Mouse (Mus musculus) c-Kit-positive CD71-positive TER-119-positive erythroid progenitor cells, embryonic 14.5 days (primary cell): ENCODE data around the gene Gpr26.

Experiments used
- DNase-seq: peaks from one replicate; pipeline ENCODE4 v3.0.0-alpha.2; 2013; ENCODE audit warnings: low spot score

Gpr26 gene

GRCm38 (mm10) chr7:131966023-131966915 lies at the start of gene Gpr26:
Gene Gpr26 (plus strand): TSS chr7:131966460.
- no peak for DNase-seq

GRCm38 (mm10) chr7:131917384-131917783 lies 48.9 kb upstream of the Gpr26 start:
- DNase-seq: no peak

GRCm38 (mm10) chr7:131927288-131928050 lies 38.8 kb upstream of the Gpr26 start:
- DNase-seq: no peak

GRCm38 (mm10) chr7:131937611-131938010 lies 28.6 kb upstream of the Gpr26 start:
- no peak for DNase-seq

- no peak for DNase-seq
Observed at GRCm38 (mm10) chr7:131951131-131951530, 15.1 kb upstream of the Gpr26 start.

GRCm38 (mm10) chr7:131953402-131953801 lies 12.9 kb upstream of the Gpr26 start:
- no peak for DNase-seq

GRCm38 (mm10) chr7:131958705-131959104 lies 7.6 kb upstream of the Gpr26 start:
- DNase-seq: no peak

- DNase-seq: peak; percentile 3
Observed at GRCm38 (mm10) chr7:131960551-131960950, 5.7 kb upstream of the Gpr26 start.

GRCm38 (mm10) chr7:131966916-131967494 lies 745 bp downstream of the Gpr26 start:
- no peak for DNase-seq

GRCm38 (mm10) chr7:131970255-131970654 lies 4.0 kb downstream of the Gpr26 start:
- DNase-seq: no peak

GRCm38 (mm10) chr7:131975867-131976266 lies 9.6 kb downstream of the Gpr26 start:
- no peak for DNase-seq

- no peak for DNase-seq
Observed at GRCm38 (mm10) chr7:131978609-131979008, 12.3 kb downstream of the Gpr26 start.

GRCm38 (mm10) chr7:131989056-131989455 lies 22.8 kb downstream of the Gpr26 start:
- DNase-seq: no peak

- no peak for DNase-seq
Observed at GRCm38 (mm10) chr7:131992226-131992625, 26.0 kb downstream of the Gpr26 start.

- DNase-seq: no peak
Observed at GRCm38 (mm10) chr7:131992873-131993272, 26.6 kb downstream of the Gpr26 start.

GRCm38 (mm10) chr7:132005996-132006696 lies 39.9 kb downstream of the Gpr26 start:
- DNase-seq: no peak

- no peak for DNase-seq
Observed at GRCm38 (mm10) chr7:132009002-132009401, 42.7 kb downstream of the Gpr26 start.

- no peak for DNase-seq
Observed at GRCm38 (mm10) chr7:132012969-132013679, 46.9 kb downstream of the Gpr26 start.

- DNase-seq: no peak
Observed at GRCm38 (mm10) chr7:132013970-132014369, 47.7 kb downstream of the Gpr26 start.

GRCm38 (mm10) chr7:132015193-132015592 lies 48.9 kb downstream of the Gpr26 start:
- no peak for DNase-seq

- DNase-seq: no peak
Observed at GRCm38 (mm10) chr7:132015933-132016332, 49.7 kb downstream of the Gpr26 start.
